Mouse (Mus musculus): ENCODE results near the gene Arl8a. TPM values are rescaled to one million over a fixed set of nuclear protein-coding genes. Genes with fewer than 3 reads are reported as not detected.
A peak's percentile ranks its signal among the peaks of the same experiment; 100 is the strongest.

Gene Arl8a
- polyA plus RNA-seq, 1 experiment from 2014 or later = 40.8 TPM

GRCm38 (mm10) chr1:135154411-135154959 lies 7.9 kb downstream of the Arl8a start:
- peak overlapping the region; percentile 81 for H3K27ac ChIP-seq (replicated peaks; ENCODE audit: low read depth, low read length)
- peaks cover 4% of the 10 kb centered on the region; the same call in 1 of the 2 replicates for H3K36me3 ChIP-seq (ENCODE audit: control insufficient read depth, insufficient read depth, low read length)
- no peaks in the 10 kb centered on the region for H3K9me3 ChIP-seq (ENCODE audit: control insufficient read depth, low read length)
- peak overlapping the region; percentile 67 for H3K9ac ChIP-seq (ENCODE audit: low read length)
- peak overlapping the region; percentile 8; the same call in 1 of the 2 replicates for H3K4me3 ChIP-seq (ENCODE audit: low read depth, low read length)
- H3K27me3 ChIP-seq (ENCODE audit: control insufficient read depth, insufficient read depth, low read length) = no peaks in the 10 kb centered on the region
- H3K4me1 ChIP-seq (ENCODE audit: control insufficient read depth, insufficient read depth, low read length) = peaks cover 11% of the 10 kb centered on the region
- peak overlapping the region; percentile 44 for H3K4me2 ChIP-seq (ENCODE audit: low read depth, severe bottlenecking)
- DNase-seq (ENCODE audit: low spot score) (peak; percentile 88), ATAC-seq (ENCODE audit: insufficient number of reproducible peaks, low FRiP score, low TSS enrichment, low read depth) (0 out of 2 replicates have a peak, but pooled peaks have one; percentile 35)
- 6% methylated on average over 14 of the region's 14 CpGs for WGBS

GRCm38 (mm10) chr1:135156300-135156699 lies 9.7 kb downstream of the Arl8a start:
- Histone ChIP-seq H3K36me3 (ENCODE audit: control insufficient read depth, insufficient read depth, low read length) (peaks cover 4% of the 10 kb centered on the region; the same call in 1 of the 2 replicates), H3K9ac (ENCODE audit: low read length) (no peak overlapping the region), H3K27ac (replicated peaks; ENCODE audit: low read depth, low read length) (no peak overlapping the region), H3K4me1 (ENCODE audit: control insufficient read depth, insufficient read depth, low read length) (peaks cover 11% of the 10 kb centered on the region), H3K4me2 (ENCODE audit: low read depth, severe bottlenecking) (no peak overlapping the region), H3K9me3 (ENCODE audit: control insufficient read depth, low read length) (no peaks in the 10 kb centered on the region), H3K4me3 (ENCODE audit: low read depth, low read length) (no peak overlapping the region), H3K27me3 (ENCODE audit: control insufficient read depth, insufficient read depth, low read length) (no peaks in the 10 kb centered on the region)
- ATAC-seq (ENCODE audit: insufficient number of reproducible peaks, low FRiP score, low TSS enrichment, low read depth) = no peak
- WGBS = 85% methylated on average over 6 of the region's 6 CpGs
- no peak for DNase-seq (ENCODE audit: low spot score)

GRCm38 (mm10) chr1:135158633-135159032 lies 12.0 kb downstream of the Arl8a start:
- DNase-seq (ENCODE audit: low spot score) (no peak), ATAC-seq (ENCODE audit: insufficient number of reproducible peaks, low FRiP score, low TSS enrichment, low read depth) (no peak)
- Histone ChIP-seq H3K36me3 (ENCODE audit: control insufficient read depth, insufficient read depth, low read length) (peaks cover 4% of the 10 kb centered on the region; the same call in 1 of the 2 replicates), H3K9ac (ENCODE audit: low read length) (no peak overlapping the region), H3K27me3 (ENCODE audit: control insufficient read depth, insufficient read depth, low read length) (no peaks in the 10 kb centered on the region), H3K4me1 (ENCODE audit: control insufficient read depth, insufficient read depth, low read length) (peaks cover 8% of the 10 kb centered on the region), H3K4me2 (ENCODE audit: low read depth, severe bottlenecking) (no peak overlapping the region), H3K27ac (replicated peaks; ENCODE audit: low read depth, low read length) (no peak overlapping the region; the same call in 1 of the 2 replicates), H3K4me3 (ENCODE audit: low read depth, low read length) (no peak overlapping the region), H3K9me3 (ENCODE audit: control insufficient read depth, low read length) (no peaks in the 10 kb centered on the region)
- WGBS = 80% methylated on average over 5 of the region's 5 CpGs

- Histone ChIP-seq H3K27me3 (ENCODE audit: control insufficient read depth, insufficient read depth, low read length) (no peaks in the 10 kb centered on the region), H3K4me2 (ENCODE audit: low read depth, severe bottlenecking) (no peak overlapping the region), H3K9ac (ENCODE audit: low read length) (no peak overlapping the region), H3K36me3 (ENCODE audit: control insufficient read depth, insufficient read depth, low read length) (peaks cover 4% of the 10 kb centered on the region; the same call in 1 of the 2 replicates), H3K27ac (replicated peaks; ENCODE audit: low read depth, low read length) (no peak overlapping the region; the same call in 1 of the 2 replicates), H3K4me3 (ENCODE audit: low read depth, low read length) (no peak overlapping the region), H3K4me1 (ENCODE audit: control insufficient read depth, insufficient read depth, low read length) (peaks cover 6% of the 10 kb centered on the region), H3K9me3 (ENCODE audit: control insufficient read depth, low read length) (no peaks in the 10 kb centered on the region)
- ATAC-seq (ENCODE audit: insufficient number of reproducible peaks, low FRiP score, low TSS enrichment, low read depth) (no peak), DNase-seq (ENCODE audit: low spot score) (no peak)
- WGBS = 77% methylated on average over 7 of the region's 7 CpGs
Measured at GRCm38 (mm10) chr1:135159074-135159473, 12.4 kb downstream of the Arl8a start.

GRCm38 (mm10) chr1:135159556-135160123 lies 13.0 kb downstream of the Arl8a start:
- H3K9me3 ChIP-seq (ENCODE audit: control insufficient read depth, low read length) = no peaks in the 10 kb centered on the region
- peaks cover 4% of the 10 kb centered on the region; the same call in 1 of the 2 replicates for H3K36me3 ChIP-seq (ENCODE audit: control insufficient read depth, insufficient read depth, low read length)
- 86% methylated on average over 11 of the region's 11 CpGs for WGBS
- no peak overlapping the region for H3K4me3 ChIP-seq (ENCODE audit: low read depth, low read length)
- no peak for ATAC-seq (ENCODE audit: insufficient number of reproducible peaks, low FRiP score, low TSS enrichment, low read depth)
- H3K4me2 ChIP-seq (ENCODE audit: low read depth, severe bottlenecking) = no peak overlapping the region
- no peaks in the 10 kb centered on the region for H3K27me3 ChIP-seq (ENCODE audit: control insufficient read depth, insufficient read depth, low read length)
- no peak for DNase-seq (ENCODE audit: low spot score)
- peaks cover 2% of the 10 kb centered on the region for H3K4me1 ChIP-seq (ENCODE audit: control insufficient read depth, insufficient read depth, low read length)
- H3K9ac ChIP-seq (ENCODE audit: low read length) = no peak overlapping the region
- no peak overlapping the region for H3K27ac ChIP-seq (replicated peaks; ENCODE audit: low read depth, low read length)

- 87% methylated on average over 13 of the region's 13 CpGs for WGBS
- Histone ChIP-seq H3K36me3 (ENCODE audit: control insufficient read depth, insufficient read depth, low read length) (peaks cover 3% of the 10 kb centered on the region; the same call in 1 of the 2 replicates), H3K9me3 (ENCODE audit: control insufficient read depth, low read length) (no peaks in the 10 kb centered on the region), H3K27me3 (ENCODE audit: control insufficient read depth, insufficient read depth, low read length) (no peaks in the 10 kb centered on the region), H3K4me2 (ENCODE audit: low read depth, severe bottlenecking) (no peak overlapping the region), H3K27ac (replicated peaks; ENCODE audit: low read depth, low read length) (no peak overlapping the region), H3K4me3 (ENCODE audit: low read depth, low read length) (no peak overlapping the region), H3K9ac (ENCODE audit: low read length) (no peak overlapping the region), H3K4me1 (ENCODE audit: control insufficient read depth, insufficient read depth, low read length) (no peaks in the 10 kb centered on the region)
- ATAC-seq (ENCODE audit: insufficient number of reproducible peaks, low FRiP score, low TSS enrichment, low read depth) (no peak), DNase-seq (ENCODE audit: low spot score) (no peak)
Measured at GRCm38 (mm10) chr1:135160411-135161050, 13.9 kb downstream of the Arl8a start.

- Histone ChIP-seq H3K9me3 (ENCODE audit: control insufficient read depth, low read length) (no peaks in the 10 kb centered on the region), H3K36me3 (ENCODE audit: control insufficient read depth, insufficient read depth, low read length) (no peaks in the 10 kb centered on the region), H3K9ac (ENCODE audit: low read length) (no peak overlapping the region), H3K27me3 (ENCODE audit: control insufficient read depth, insufficient read depth, low read length) (no peaks in the 10 kb centered on the region), H3K4me3 (ENCODE audit: low read depth, low read length) (no peak overlapping the region), H3K4me1 (ENCODE audit: control insufficient read depth, insufficient read depth, low read length) (no peaks in the 10 kb centered on the region), H3K27ac (replicated peaks; ENCODE audit: low read depth, low read length) (no peak overlapping the region), H3K4me2 (ENCODE audit: low read depth, severe bottlenecking) (no peak overlapping the region)
- no peak for DNase-seq (ENCODE audit: low spot score)
- WGBS = 54% methylated on average over 6 of the region's 6 CpGs
- no peak for ATAC-seq (ENCODE audit: insufficient number of reproducible peaks, low FRiP score, low TSS enrichment, low read depth)
Measured at GRCm38 (mm10) chr1:135162720-135163119, 16.1 kb downstream of the Arl8a start.

- no peak within 1 kb of the TSS for H3K27ac ChIP-seq (replicated peaks; ENCODE audit: low read depth, low read length)
- H3K9ac ChIP-seq (ENCODE audit: low read length) = no peak within 1 kb of the TSS
- ATAC-seq (ENCODE audit: insufficient number of reproducible peaks, low FRiP score, low TSS enrichment, low read depth) = no peak
- no peaks in the 10 kb centered on the region for H3K27me3 ChIP-seq (ENCODE audit: control insufficient read depth, insufficient read depth, low read length)
- no peak for DNase-seq (ENCODE audit: low spot score)
- no peaks in the 10 kb centered on the region for H3K36me3 ChIP-seq (ENCODE audit: control insufficient read depth, insufficient read depth, low read length)
- no peak within 1 kb of the TSS for H3K4me2 ChIP-seq (ENCODE audit: low read depth, severe bottlenecking)
- WGBS = 65% methylated on average over 11 of the region's 11 CpGs
- no peaks in the 10 kb centered on the region for H3K9me3 ChIP-seq (ENCODE audit: control insufficient read depth, low read length)
- H3K4me1 ChIP-seq (ENCODE audit: control insufficient read depth, insufficient read depth, low read length) = no peaks in the 10 kb centered on the region; the same call in 1 of the 2 replicates
- no peak within 1 kb of the TSS for H3K4me3 ChIP-seq (ENCODE audit: low read depth, low read length)
Measured at GRCm38 (mm10) chr1:135167435-135167834, 20.8 kb downstream of the Arl8a start, which contains the start of gene Gpr37l1. Gpr37l1 (minus strand) TSS chr1:135167681.
